Mouse (Mus musculus): ENCODE data around the gene Metrn.

- no peak for TF ChIP-seq GATA1 (IDR thresholded peaks at IDR 0.05; ENCODE audit: low read length)
- no peak for TF ChIP-seq TAL1 (IDR thresholded peaks at IDR 0.05; ENCODE audit: low read length)
These were observed 48.7 kb downstream of the Metrn start for GRCm38 (mm10) chr17:25748238-25748637.
